Mouse (Mus musculus) bone marrow macrophage, adult 2 months (primary cell): Measurements from ENCODE around the gene Cdh18.

Source experiments
- CTCF ChIP-seq: IDR thresholded peaks from 2 replicates; pipeline ENCODE4 v1.5.1; 2012; ENCODE audit warnings: low read depth, mild to moderate bottlenecking, low read length, moderate library complexity
- POLR2A ChIP-seq: IDR thresholded peaks from 2 replicates; pipeline ENCODE4 v1.6.1; 2012; ENCODE audit warnings: mild to moderate bottlenecking, low read depth, low read length, borderline replicate concordance

GRCm38 (mm10) chr15:23035551-23036207 lies 486.9 kb downstream of the Cdh18 start:
- TF ChIP-seq CTCF (no peak), POLR2A (no peak)
